Mouse (Mus musculus) erythroblast, embryonic 14.5 days (primary cell): ENCODE results near the gene Thap4. TPM values are rescaled to one million over a fixed set of nuclear protein-coding genes. Genes with fewer than 3 reads are reported as not detected.

Experiments used
- H3K27me3 ChIP-seq: 2 replicates; pipeline ENCODE4 v1.6.1; 2012; ENCODE audit warnings: inconsistent platforms; ENCODE audit not compliant: control insufficient read depth
- H3K36me3 ChIP-seq: 2 replicates; pipeline ENCODE4 v1.6.1; 2012; ENCODE audit warnings: mild to moderate bottlenecking, inconsistent platforms; ENCODE audit not compliant: control insufficient read depth
- H3K4me1 ChIP-seq: 2 replicates; pipeline ENCODE4 v1.6.1; 2012; ENCODE audit warnings: inconsistent platforms; ENCODE audit not compliant: control insufficient read depth
- H3K4me3 ChIP-seq: replicated peaks from 2 replicates; pipeline ENCODE3; 2012; ENCODE audit warnings: moderate library complexity, mild to moderate bottlenecking, inconsistent platforms
- H3K9me3 ChIP-seq: 2 replicates; pipeline ENCODE4 v1.6.1; 2012; ENCODE audit warnings: low read length, inconsistent platforms, mixed read lengths; ENCODE audit not compliant: control insufficient read depth
- GATA1 ChIP-seq: IDR thresholded peaks from 2 replicates; pipeline ENCODE4 v1.6.1; 2012; ENCODE audit warnings: low read length, inconsistent platforms, mixed read lengths
- TAL1 ChIP-seq: IDR thresholded peaks from 3 replicates; pipeline ENCODE4 v1.6.1; 2012; ENCODE audit warnings: low read length, inconsistent platforms, mixed read lengths
- polyA plus RNA-seq: library from polyadenylated mRNA; stranded (reverse); fragments of >175 nt; gene quantifications from 2 replicates; pipeline ENCODE4 v1.2.3, GENCODE M21; 2012

Gene Thap4
- polyA plus RNA-seq, 1 experiment = 2.1 TPM

- Histone ChIP-seq H3K4me1 (no peaks in the 10 kb centered on the region), H3K27me3 (no peaks in the 10 kb centered on the region), H3K4me3 (no peak overlapping the region), H3K36me3 (no peaks in the 10 kb centered on the region), H3K9me3 (no peaks in the 10 kb centered on the region)
- no peak for TF ChIP-seq TAL1
Measured at GRCm38 (mm10) chr1:93697317-93697716, 57.3 kb downstream of the Thap4 start.

- H3K27me3 ChIP-seq = no peaks in the 10 kb centered on the region
- TF ChIP-seq TAL1 (no peak), GATA1 (no peak)
- no peaks in the 10 kb centered on the region for H3K36me3 ChIP-seq
- no peaks in the 10 kb centered on the region for H3K4me1 ChIP-seq
- no peaks in the 10 kb centered on the region for H3K9me3 ChIP-seq
- H3K4me3 ChIP-seq = no peak overlapping the region
Measured at GRCm38 (mm10) chr1:93694966-93695365, 59.7 kb downstream of the Thap4 start.

DNA sequence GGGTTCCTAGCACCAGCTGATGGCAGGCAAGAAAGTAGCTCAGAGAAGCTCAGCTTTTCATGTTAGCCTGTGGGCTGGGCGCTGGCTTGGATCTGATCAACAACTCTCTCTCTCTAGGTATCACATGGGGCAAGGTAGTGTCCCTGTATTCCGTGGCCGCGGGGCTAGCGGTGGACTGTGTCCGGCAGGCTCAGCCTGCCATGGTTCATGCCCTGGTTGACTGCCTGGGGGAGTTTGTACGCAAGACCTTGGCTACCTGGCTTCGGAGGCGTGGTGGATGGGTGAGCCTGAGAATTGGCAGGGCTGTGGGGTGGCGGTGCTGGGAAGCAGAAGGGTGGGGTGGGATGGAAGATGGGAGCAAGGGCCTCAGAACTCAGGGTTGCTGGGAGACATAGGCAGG, 60.7 kb downstream of the Thap4 start:
- Histone ChIP-seq H3K9me3 (no peaks in the 10 kb centered on the region), H3K36me3 (no peaks in the 10 kb centered on the region), H3K4me1 (no peaks in the 10 kb centered on the region), H3K27me3 (no peaks in the 10 kb centered on the region), H3K4me3 (no peak overlapping the region)
- TF ChIP-seq TAL1 = no peak
- TF ChIP-seq GATA1 = no peak

DNA sequence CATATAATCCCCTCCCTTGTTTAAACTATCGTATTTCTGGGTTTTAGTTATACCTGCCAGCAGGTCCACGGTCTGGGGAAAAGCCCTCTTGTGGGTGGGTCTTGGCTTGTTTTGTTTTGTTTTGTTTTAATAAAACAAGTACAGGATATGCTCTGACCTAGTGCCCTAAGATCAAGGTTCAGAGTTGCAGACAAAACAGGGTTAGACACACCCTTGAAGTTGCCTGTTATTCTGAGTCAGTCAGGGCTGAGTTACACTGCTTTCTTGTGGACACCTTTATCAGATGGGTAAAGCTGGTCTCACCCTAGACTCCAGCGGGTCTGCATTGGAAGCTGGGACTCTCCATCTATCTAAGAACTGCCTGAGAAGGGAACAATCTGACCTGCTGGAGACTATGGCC, 61.2 kb downstream of the Thap4 start:
- Histone ChIP-seq H3K4me3 (no peak overlapping the region), H3K27me3 (no peaks in the 10 kb centered on the region), H3K9me3 (no peaks in the 10 kb centered on the region), H3K36me3 (no peaks in the 10 kb centered on the region), H3K4me1 (no peaks in the 10 kb centered on the region; the same call in 1 of the 2 replicates)
- no peak for TF ChIP-seq TAL1
- TF ChIP-seq GATA1 = no peak

DNA sequence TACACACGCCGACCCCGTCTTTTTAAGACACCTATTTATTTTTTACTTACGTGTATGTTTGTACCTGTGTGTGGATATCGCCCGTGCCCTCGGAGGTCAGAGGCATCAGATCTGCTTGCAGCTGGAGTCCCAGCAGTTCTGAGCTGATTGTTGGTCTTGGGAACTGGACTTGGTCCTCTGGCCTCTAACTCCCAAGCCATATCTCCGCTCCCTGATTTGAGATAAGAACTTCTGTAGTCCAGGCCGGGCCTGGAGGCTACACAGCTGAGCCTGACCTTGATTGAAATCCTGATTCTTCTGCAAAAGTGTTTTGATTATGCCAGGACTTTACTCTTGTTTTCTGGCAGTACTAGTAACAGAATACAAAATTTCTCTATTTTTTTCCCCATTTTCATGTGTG, 61.9 kb downstream of the Thap4 start:
- Histone ChIP-seq H3K9me3 (no peaks in the 10 kb centered on the region), H3K4me3 (no peak overlapping the region), H3K4me1 (peaks cover 2% of the 10 kb centered on the region; the same call in 1 of the 2 replicates), H3K36me3 (no peaks in the 10 kb centered on the region), H3K27me3 (peaks cover 4% of the 10 kb centered on the region)
- TF ChIP-seq GATA1 (no peak), TAL1 (no peak)

- H3K36me3 ChIP-seq = no peaks in the 10 kb centered on the region
- peaks cover 13% of the 10 kb centered on the region for H3K27me3 ChIP-seq
- no peaks in the 10 kb centered on the region for H3K9me3 ChIP-seq
Measured at GRCm38 (mm10) chr1:93691786-93692357, 62.8 kb downstream of the Thap4 start.

DNA sequence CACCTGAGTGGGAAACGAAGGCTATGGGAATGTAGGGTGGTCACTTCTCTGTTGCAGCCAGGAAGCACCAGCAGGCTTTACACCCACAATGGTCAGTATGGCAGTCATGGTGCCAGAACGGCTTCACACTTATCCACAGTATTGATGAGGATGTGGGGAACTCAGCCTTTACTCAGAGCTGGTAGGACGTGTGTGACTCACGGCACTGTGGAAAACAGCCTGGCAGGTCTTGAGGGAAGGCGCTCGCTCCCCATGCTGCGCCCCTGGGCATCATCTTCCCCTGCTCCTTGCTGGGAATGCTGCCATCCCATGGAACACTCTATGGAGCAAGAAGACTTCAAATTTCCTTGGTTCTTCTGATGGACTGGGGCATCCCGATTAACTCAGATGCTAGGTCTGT, 63.6 kb downstream of the Thap4 start:
- no peak for TF ChIP-seq TAL1
- TF ChIP-seq GATA1 = no peak

More at GRCm38 (mm10) chr1:93691786-93692357, 62.8 kb downstream of the Thap4 start:
- peaks cover 2% of the 10 kb centered on the region; the same call in 1 of the 2 replicates for H3K4me1 ChIP-seq
- TF ChIP-seq GATA1 = no peak
- TF ChIP-seq TAL1 = no peak
- H3K4me3 ChIP-seq = no peak overlapping the region

DNA sequence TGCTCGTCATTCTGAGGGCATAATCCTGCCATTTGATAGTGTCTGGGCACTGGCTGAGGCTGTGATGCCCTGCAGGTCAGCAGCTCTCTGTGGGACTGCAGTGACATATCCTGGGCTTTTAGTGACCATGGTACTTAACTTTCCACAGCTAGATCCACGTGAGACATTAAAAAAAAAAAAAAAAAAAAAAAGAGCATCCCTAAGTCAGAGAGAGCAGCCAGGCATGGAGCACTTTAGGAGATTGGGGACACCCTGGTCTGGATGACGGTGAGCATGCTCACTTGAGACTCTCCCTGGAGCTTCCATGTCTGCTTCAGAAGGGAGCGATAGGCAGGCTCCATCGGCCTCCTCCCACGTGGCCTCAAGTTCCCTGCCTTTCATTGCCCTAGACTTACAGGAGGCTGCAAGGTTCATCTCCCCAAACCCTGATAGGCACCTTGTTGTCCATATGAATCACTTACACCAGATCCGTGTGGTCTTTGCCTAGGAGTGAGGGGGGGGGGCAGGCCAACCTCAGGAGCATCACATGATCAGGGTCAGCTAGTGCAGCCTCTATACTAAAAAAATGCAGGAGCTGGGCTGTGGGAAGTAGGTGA, 64.7 kb downstream of the Thap4 start:
- H3K36me3 ChIP-seq = no peaks in the 10 kb centered on the region
- TF ChIP-seq GATA1 (no peak), TAL1 (no peak)
- no peaks in the 10 kb centered on the region; the same call in 1 of the 2 replicates for H3K9me3 ChIP-seq
- H3K27me3 ChIP-seq = peaks cover 32% of the 10 kb centered on the region
- H3K4me3 ChIP-seq = no peak overlapping the region
- peaks cover 2% of the 10 kb centered on the region; the same call in 1 of the 2 replicates for H3K4me1 ChIP-seq

More for the DNA sequence above, 63.6 kb downstream of the Thap4 start:
- Histone ChIP-seq H3K36me3 (no peaks in the 10 kb centered on the region), H3K4me1 (peaks cover 2% of the 10 kb centered on the region; the same call in 1 of the 2 replicates), H3K4me3 (no peak overlapping the region), H3K27me3 (peaks cover 21% of the 10 kb centered on the region), H3K9me3 (no peaks in the 10 kb centered on the region; the same call in 1 of the 2 replicates)

- peaks cover 48% of the 10 kb centered on the region for H3K27me3 ChIP-seq
- H3K36me3 ChIP-seq = no peaks in the 10 kb centered on the region
- peaks cover 2% of the 10 kb centered on the region; the same call in 1 of the 2 replicates for H3K4me1 ChIP-seq
- H3K4me3 ChIP-seq = no peak overlapping the region
- TF ChIP-seq GATA1 = no peak
- no peak for TF ChIP-seq TAL1
- H3K9me3 ChIP-seq = no peaks in the 10 kb centered on the region; the same call in 1 of the 2 replicates
Measured at GRCm38 (mm10) chr1:93688154-93688553, 66.5 kb downstream of the Thap4 start.
